Mouse (Mus musculus): Measurements from ENCODE around the gene Il6ra. TPM values are rescaled to one million over a fixed set of nuclear protein-coding genes. Genes with fewer than 3 reads are reported as not detected.

Gene Il6ra
- polyA plus RNA-seq, 1 experiment = 1.9 TPM

GRCm38 (mm10) chr3:89843148-89843547 lies 69.8 kb downstream of the Il6ra start:
- no peak for TF ChIP-seq CTCF (IDR thresholded peaks at IDR 0.05; ENCODE audit: borderline replicate concordance, insufficient read depth, low read length)
- TF ChIP-seq POLR2A (IDR thresholded peaks at IDR 0.05; ENCODE audit: low read depth, low read length) = no peak
- H3K27ac ChIP-seq (ENCODE audit: insufficient read depth, low read length) = no peak overlapping the region

GRCm38 (mm10) chr3:89842258-89842657 lies 70.7 kb downstream of the Il6ra start:
- no peak overlapping the region for H3K27ac ChIP-seq (ENCODE audit: insufficient read depth, low read length)
- H3K4me3 ChIP-seq (ENCODE audit: insufficient read depth, low read length) = no peak overlapping the region
- no peaks in the 10 kb centered on the region for H3K4me1 ChIP-seq (ENCODE audit: control insufficient read depth, insufficient read depth, low read length)
- TF ChIP-seq CTCF (IDR thresholded peaks at IDR 0.05; ENCODE audit: borderline replicate concordance, insufficient read depth, low read length) (peak; percentile 55; the same call in 1 of the 2 replicates), POLR2A (IDR thresholded peaks at IDR 0.05; ENCODE audit: low read depth, low read length) (no peak)

More at GRCm38 (mm10) chr3:89843148-89843547, 69.8 kb downstream of the Il6ra start:
- H3K4me1 ChIP-seq (ENCODE audit: control insufficient read depth, insufficient read depth, low read length) = no peaks in the 10 kb centered on the region
- H3K4me3 ChIP-seq (ENCODE audit: insufficient read depth, low read length) = no peak overlapping the region

DNA sequence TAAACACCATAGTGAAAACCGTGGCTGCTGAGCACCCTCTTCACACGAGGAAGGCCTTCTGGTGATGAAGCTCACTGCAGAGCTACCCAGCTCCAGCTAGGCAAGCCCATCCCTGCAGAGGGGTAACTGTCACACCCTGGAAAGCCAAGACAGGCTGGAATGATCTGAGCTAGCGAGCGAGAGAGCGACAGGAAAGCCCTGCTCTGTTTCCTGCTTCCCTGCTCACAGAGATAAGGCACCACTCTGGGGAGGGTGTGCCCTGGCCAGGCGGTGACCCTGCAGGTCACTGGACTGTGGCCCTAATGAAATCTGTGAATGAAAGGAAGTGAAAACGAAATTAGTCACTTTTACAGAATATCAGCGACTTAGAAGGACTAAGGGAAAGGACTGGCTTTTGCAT lies 77.6 kb downstream of the Il6ra start:
- H3K27ac ChIP-seq (ENCODE audit: insufficient read depth, low read length) = no peak overlapping the region

DNA sequence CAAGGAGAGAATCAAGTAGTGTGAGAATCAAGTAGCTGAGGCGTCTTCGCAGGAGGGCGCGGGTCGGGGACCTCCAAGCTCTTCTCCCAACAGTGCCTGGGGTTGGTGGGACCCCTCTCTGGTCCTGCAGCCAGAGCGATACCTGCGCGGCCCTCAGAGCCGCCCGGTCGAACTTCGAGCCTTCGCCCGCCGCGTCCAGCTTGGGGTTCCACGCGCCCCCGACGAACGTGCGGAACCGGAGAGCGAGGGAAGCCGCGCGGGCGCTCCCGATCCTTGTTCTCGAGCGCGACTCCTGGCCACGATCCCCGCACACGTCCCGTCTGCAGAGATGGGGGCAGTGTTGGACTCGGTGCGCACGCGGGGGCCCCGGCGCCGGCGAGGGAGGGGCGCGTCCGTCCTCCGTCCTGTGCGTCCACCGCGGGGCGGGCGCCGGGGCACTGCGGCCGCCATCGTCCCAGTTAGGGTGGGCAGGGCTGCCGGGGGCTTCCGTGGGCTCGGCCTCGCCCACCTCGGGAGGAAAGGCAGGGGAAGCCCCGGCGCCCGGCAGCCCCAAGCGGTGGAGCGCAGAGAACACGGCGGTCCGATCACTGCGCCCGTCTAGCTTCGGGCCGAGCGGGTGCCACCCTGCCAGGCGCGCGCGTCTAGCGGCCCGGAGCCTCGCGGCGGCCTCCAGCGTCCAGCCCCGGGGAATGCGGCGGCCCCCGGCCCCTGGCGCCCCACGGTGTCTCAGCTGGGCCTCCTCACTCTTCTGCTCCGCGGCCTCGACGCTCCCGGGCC lies 82.0 kb downstream of the Il6ra start, which contains the start of gene She:
She (plus strand) TSS at position 556 of the 777 bp plus-strand sequence.
- Histone ChIP-seq H3K4me3 (ENCODE audit: insufficient read depth, low read length) (no peak within 1 kb of the TSS), H3K4me1 (ENCODE audit: control insufficient read depth, insufficient read depth, low read length) (no peaks in the 10 kb centered on the region), H3K27ac (ENCODE audit: insufficient read depth, low read length) (no peak within 1 kb of the TSS)
- TF ChIP-seq CTCF (IDR thresholded peaks at IDR 0.05; ENCODE audit: borderline replicate concordance, insufficient read depth, low read length) (no peak), POLR2A (IDR thresholded peaks at IDR 0.05; ENCODE audit: low read depth, low read length) (no peak)

More for the DNA sequence above, 77.6 kb downstream of the Il6ra start:
- no peak for TF ChIP-seq POLR2A (IDR thresholded peaks at IDR 0.05; ENCODE audit: low read depth, low read length)
- H3K4me3 ChIP-seq (ENCODE audit: insufficient read depth, low read length) = no peak overlapping the region
- H3K4me1 ChIP-seq (ENCODE audit: control insufficient read depth, insufficient read depth, low read length) = no peaks in the 10 kb centered on the region

DNA sequence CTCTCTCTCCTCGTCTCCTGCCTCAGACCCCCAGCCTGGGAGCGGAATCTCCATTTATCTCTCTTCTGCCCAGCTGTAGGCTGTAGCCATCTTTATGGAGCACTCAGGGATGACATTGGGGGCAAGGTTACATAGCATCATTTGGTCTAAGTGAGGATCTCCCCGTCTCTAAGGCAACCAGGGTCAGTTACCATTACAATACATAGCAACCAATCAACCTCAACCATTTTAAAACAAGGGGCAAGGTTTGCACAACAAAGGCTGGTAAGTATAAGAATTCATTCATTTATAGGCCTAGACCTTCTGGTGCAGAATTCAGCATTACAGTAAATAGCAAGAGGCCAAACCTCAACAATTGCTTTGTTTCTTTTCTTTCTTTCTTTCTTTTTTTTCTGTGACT lies 86.7 kb downstream of the Il6ra start:
- no peaks in the 10 kb centered on the region for H3K4me1 ChIP-seq (ENCODE audit: control insufficient read depth, insufficient read depth, low read length)
- TF ChIP-seq POLR2A (IDR thresholded peaks at IDR 0.05; ENCODE audit: low read depth, low read length) (no peak), CTCF (IDR thresholded peaks at IDR 0.05; ENCODE audit: borderline replicate concordance, insufficient read depth, low read length) (no peak)
- no peak overlapping the region for H3K27ac ChIP-seq (ENCODE audit: insufficient read depth, low read length)
- no peak overlapping the region for H3K4me3 ChIP-seq (ENCODE audit: insufficient read depth, low read length)

GRCm38 (mm10) chr3:89823594-89823993 lies 89.4 kb downstream of the Il6ra start:
- no peak for TF ChIP-seq CTCF (IDR thresholded peaks at IDR 0.05; ENCODE audit: borderline replicate concordance, insufficient read depth, low read length)
- no peak for TF ChIP-seq POLR2A (IDR thresholded peaks at IDR 0.05; ENCODE audit: low read depth, low read length)
- Histone ChIP-seq H3K4me3 (ENCODE audit: insufficient read depth, low read length) (no peak overlapping the region), H3K4me1 (ENCODE audit: control insufficient read depth, insufficient read depth, low read length) (no peaks in the 10 kb centered on the region), H3K27ac (ENCODE audit: insufficient read depth, low read length) (no peak overlapping the region)

DNA sequence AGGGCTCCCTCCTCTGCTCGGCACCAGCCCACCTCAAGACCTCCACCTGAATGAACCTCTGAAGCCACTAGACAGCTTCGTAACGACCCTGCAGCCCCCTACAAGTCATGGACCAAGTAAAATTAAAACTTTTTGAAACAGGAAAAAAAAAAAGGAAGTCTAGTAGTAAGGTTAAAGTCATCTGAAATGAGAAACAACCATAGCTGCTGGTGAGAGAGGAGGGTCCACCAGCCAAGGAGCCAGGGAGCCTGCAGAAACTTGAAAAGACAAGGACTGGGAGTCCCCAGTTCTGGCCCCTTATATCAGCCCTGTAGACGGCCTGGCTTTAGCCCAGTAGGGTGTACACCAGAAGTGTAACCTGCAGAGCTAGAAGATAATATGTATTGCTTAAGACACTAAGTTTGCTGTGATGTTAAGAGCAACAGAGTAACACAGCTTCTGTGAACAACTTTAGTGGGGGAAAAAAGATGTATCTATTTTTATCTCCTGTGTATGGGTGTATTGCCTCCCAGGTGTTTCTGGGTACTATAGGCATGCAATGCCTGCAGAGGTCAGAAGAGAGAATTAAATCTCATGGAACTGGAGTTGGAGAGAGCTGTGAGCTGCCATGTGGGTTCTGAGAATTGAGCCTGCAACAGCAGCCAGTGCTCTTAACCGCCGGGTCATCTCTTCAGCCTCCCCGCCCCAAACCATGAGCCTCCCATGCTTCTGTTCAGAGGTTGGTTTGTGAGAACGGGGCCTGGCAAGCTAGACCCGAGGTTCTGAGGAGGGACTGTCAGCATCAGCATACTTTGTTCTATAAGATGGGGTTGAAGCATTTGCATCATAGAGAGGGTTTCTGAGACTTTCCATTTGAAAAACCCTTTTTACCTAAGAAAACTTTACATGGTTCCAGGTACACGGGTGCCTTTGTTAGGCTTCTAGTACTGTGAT lies 91.2 kb downstream of the Il6ra start:
- Histone ChIP-seq H3K4me3 (ENCODE audit: insufficient read depth, low read length) (no peak overlapping the region), H3K27ac (ENCODE audit: insufficient read depth, low read length) (no peak overlapping the region), H3K4me1 (ENCODE audit: control insufficient read depth, insufficient read depth, low read length) (no peaks in the 10 kb centered on the region)
- TF ChIP-seq CTCF (IDR thresholded peaks at IDR 0.05; ENCODE audit: borderline replicate concordance, insufficient read depth, low read length) (no peak), POLR2A (IDR thresholded peaks at IDR 0.05; ENCODE audit: low read depth, low read length) (no peak)

DNA sequence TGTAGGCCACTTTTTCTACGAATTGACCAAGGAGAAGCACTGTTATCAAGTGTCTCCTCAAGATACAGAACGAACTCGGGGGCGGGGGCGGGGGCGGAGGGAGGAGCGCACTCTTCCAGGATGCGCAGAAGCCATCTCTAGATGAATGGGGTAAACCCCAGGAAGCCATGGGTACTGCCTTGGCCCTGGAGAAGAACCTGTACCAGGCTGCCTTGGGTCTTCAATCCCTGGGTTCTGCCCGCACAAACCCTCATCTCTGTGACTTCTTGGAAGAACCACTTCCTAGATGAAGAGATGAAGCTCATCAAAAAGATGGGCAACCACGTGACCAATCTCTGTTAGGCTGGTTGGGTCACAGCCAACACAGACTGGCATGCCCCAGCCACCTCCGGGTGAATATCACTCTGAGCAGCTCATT lies 91.9 kb downstream of the Il6ra start:
- Histone ChIP-seq H3K27ac (ENCODE audit: insufficient read depth, low read length) (no peak overlapping the region), H3K4me3 (ENCODE audit: insufficient read depth, low read length) (no peak overlapping the region), H3K4me1 (ENCODE audit: control insufficient read depth, insufficient read depth, low read length) (no peaks in the 10 kb centered on the region)
- TF ChIP-seq CTCF (IDR thresholded peaks at IDR 0.05; ENCODE audit: borderline replicate concordance, insufficient read depth, low read length) = no peak
- TF ChIP-seq POLR2A (IDR thresholded peaks at IDR 0.05; ENCODE audit: low read depth, low read length) = no peak

DNA sequence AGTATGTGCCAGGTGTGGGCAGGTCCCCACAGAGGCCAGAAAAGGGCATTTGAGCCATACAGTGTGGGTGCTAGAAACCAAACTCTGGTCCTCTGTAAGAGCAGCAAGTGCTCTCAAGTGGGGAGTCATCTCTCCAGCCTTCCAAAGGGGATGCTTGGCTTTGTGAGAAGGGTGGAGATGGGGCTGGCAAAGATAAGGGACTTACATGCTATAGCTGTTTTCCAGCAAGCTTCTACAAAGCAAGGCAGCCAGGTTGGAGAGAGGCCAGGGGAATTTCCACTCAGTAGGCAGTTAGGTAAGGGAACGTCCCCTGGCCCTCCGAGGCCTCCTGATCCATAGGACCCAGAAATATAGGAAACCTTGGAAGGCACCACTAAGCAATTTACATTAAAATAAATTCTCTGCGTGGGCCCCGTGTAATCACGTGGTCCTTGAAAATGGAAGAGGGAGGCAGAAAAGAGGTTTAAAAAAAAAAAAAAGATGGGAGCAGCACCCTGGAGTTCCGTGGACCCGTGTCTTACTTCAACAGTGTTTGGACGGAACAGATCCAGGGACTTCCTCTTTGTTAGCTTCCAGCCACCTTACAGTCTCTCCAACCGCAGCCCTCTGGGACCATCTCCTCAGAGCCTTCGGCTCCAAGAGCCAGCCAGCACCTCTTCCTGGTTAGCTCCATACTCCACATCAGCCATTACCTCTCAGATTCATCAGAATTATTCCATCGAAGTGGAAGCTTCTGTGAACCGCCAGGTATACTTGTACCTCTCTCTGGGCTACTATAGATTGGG lies 92.5 kb downstream of the Il6ra start:
- Histone ChIP-seq H3K4me3 (ENCODE audit: insufficient read depth, low read length) (no peak overlapping the region), H3K4me1 (ENCODE audit: control insufficient read depth, insufficient read depth, low read length) (no peaks in the 10 kb centered on the region), H3K27ac (ENCODE audit: insufficient read depth, low read length) (no peak overlapping the region)
- TF ChIP-seq CTCF (IDR thresholded peaks at IDR 0.05; ENCODE audit: borderline replicate concordance, insufficient read depth, low read length) = no peak
- no peak for TF ChIP-seq POLR2A (IDR thresholded peaks at IDR 0.05; ENCODE audit: low read depth, low read length)
